Mouse (Mus musculus): ENCODE measurements around the gene 1700016K19Rik.

DNA sequence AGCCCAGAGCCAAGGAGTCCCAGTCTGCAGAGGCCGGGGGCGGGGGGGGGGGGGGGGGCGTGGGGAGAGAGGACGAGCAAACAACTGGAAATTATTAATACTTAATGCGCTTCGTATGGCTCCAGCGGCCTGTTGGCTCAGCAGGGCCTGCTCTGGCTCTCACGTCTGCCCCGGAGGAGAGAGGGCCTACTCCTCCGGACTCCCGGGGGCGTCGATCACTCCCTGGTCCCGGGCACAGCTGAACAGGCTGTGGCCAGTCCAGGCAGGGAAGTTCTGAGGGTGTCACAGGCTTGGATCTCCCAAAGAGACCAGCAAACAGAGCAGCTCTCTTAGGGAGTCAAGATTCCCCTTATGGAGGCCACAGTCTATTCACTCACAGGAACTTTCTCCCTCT, 28.4 kb downstream of the 1700016K19Rik start:
- TF ChIP-seq CTCF (IDR thresholded peaks at IDR 0.05; ENCODE audit: low read depth, low read length) (no peak), TAL1 (conservative IDR thresholded peaks at IDR 0.05; ENCODE audit: low read depth, low read length) (no peak)
